Mouse (Mus musculus) WW6 (cell line): Measurements from ENCODE around the gene Cyth3.
A peak's percentile ranks its signal among the peaks of the same experiment; 100 is the strongest.

Experiments
- DNase-seq: peaks from one replicate; pipeline ENCODE4 v3.0.0-alpha.2; 2013; ENCODE audit warnings: low read depth, low spot score

Cyth3 gene

GRCm38 (mm10) chr5:143706030-143706821 lies 84.0 kb downstream of the Cyth3 start:
- DNase-seq, result no peak

- DNase-seq, result no peak
Measured at GRCm38 (mm10) chr5:143706822-143707200, 84.6 kb downstream of the Cyth3 start.

GRCm38 (mm10) chr5:143711326-143711725 lies 89.1 kb downstream of the Cyth3 start:
- no peak for DNase-seq

GRCm38 (mm10) chr5:143712011-143712800 lies 90.0 kb downstream of the Cyth3 start:
- DNase-seq, result no peak

GRCm38 (mm10) chr5:143721962-143722361 lies 99.7 kb downstream of the Cyth3 start:
- no peak for DNase-seq

GRCm38 (mm10) chr5:143730915-143731314 lies 108.7 kb downstream of the Cyth3 start:
- DNase-seq, result no peak

- no peak for DNase-seq
Measured at GRCm38 (mm10) chr5:143731483-143732112, 109.4 kb downstream of the Cyth3 start.

GRCm38 (mm10) chr5:143732180-143732891 lies 110.1 kb downstream of the Cyth3 start, which contains the start of gene Usp42:
Gene Usp42 (minus strand): TSS chr5:143732280.
- DNase-seq, result peak; percentile 87

- DNase-seq, result no peak
Measured at GRCm38 (mm10) chr5:143749630-143750208, 127.5 kb downstream of the Cyth3 start.

GRCm38 (mm10) chr5:143755529-143756141 lies 133.4 kb downstream of the Cyth3 start:
- no peak for DNase-seq

GRCm38 (mm10) chr5:143757755-143758443 lies 135.7 kb downstream of the Cyth3 start:
- DNase-seq, result peak; percentile 24

- DNase-seq, result no peak
Measured at GRCm38 (mm10) chr5:143759554-143759953, 137.3 kb downstream of the Cyth3 start.
